Mouse (Mus musculus) stomach, embryonic 16.5 days (tissue): ENCODE results near the gene Npy4r. TPM values are rescaled to one million over a fixed set of nuclear protein-coding genes. Genes with fewer than 3 reads are reported as not detected.

Source experiments
- ATAC-seq: fragments of 200-750 bp; cut with Nextera tagmentation; 2 replicates; pipeline ENCODE4 v1.8.0; 2017; ENCODE audit warnings: moderate number of reproducible peaks, moderate TSS enrichment; ENCODE audit not compliant: insufficient read depth, low FRiP score
- H3K27ac ChIP-seq: fragments of 300-500 bp; sonication (generic); 2 replicates; pipeline ENCODE4 v1.5.1; 2014; ENCODE audit warnings: low read length
- H3K27me3 ChIP-seq: fragments of 300-500 bp; sonication (generic); 2 replicates; pipeline ENCODE4 v1.6.1; 2014; ENCODE audit warnings: low read length, control low read depth, mixed read lengths; ENCODE audit not compliant: control insufficient read depth, insufficient read depth
- H3K36me3 ChIP-seq: fragments of 300-500 bp; sonication (generic); 2 replicates; pipeline ENCODE4 v1.6.1; 2014; ENCODE audit warnings: low read length; ENCODE audit not compliant: control insufficient read depth, insufficient read depth
- H3K4me1 ChIP-seq: fragments of 300-500 bp; sonication (generic); 2 replicates; pipeline ENCODE4 v1.6.1; 2014; ENCODE audit warnings: low read length, control low read depth, mixed read lengths; ENCODE audit not compliant: control insufficient read depth, insufficient read depth
- H3K4me2 ChIP-seq: fragments of 300-500 bp; sonication (generic); 2 replicates; pipeline ENCODE4 v1.6.1; 2014; ENCODE audit warnings: low read depth, low read length, mixed read lengths
- H3K4me3 ChIP-seq: fragments of 300-500 bp; sonication (generic); replicated peaks from 2 replicates; pipeline ENCODE4 v1.5.1; 2014; ENCODE audit warnings: mild to moderate bottlenecking, low read length
- H3K9ac ChIP-seq: fragments of 300-500 bp; sonication (generic); 2 replicates; pipeline ENCODE4 v1.6.1; 2014; ENCODE audit warnings: low read length
- H3K9me3 ChIP-seq: fragments of 300-500 bp; sonication (generic); replicated peaks from 2 replicates; pipeline ENCODE4 v1.6.1; 2016; ENCODE audit warnings: low read length, control low read depth; ENCODE audit not compliant: control insufficient read depth
- WGBS: fragments of 180-500 bp; shearing (Covaris S2); extraction: QIAGEN DNeasy Blood & Tissue Kit; methylation state at CpG from one replicate; pipeline ENCODE4 v1.1.7; 2014; 5-methylcytosine and 5-hydroxymethylcytosine counted together
- polyA plus RNA-seq: library from polyadenylated mRNA; unstranded; fragments of >200 nt; fragmentation: Nextera tagmentation; extraction: Ambion mirVana; gene quantifications from 2 replicates; pipeline ENCODE4 v1.2.1, GENCODE M21; 2015

Npy4r gene
- polyA plus RNA-seq, 1 experiment from 2014 or later: 0.46 TPM

DNA sequence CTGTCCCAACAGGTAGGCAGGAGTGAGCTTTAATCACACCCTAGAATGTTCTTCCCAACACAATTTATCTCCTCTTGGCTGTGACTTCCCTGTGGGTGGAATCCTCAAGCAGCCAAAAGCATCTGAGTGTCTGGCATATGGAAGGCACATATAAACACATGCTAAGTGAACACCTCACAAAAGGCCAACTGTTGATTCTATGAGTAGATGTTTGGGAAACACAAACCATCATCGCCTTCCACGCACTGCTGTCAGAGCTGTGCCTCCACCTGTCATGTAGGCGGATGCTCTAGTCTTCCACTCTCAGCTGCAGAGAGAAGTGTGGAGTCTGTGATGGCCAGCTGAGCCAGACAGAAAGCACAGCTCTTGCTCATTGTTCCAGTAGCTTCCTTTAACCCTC, 27.1 kb upstream of the Npy4r start:
- Histone ChIP-seq H3K27me3 (no peaks in the 10 kb centered on the region), H3K9me3 (peaks cover 5% of the 10 kb centered on the region; the same call in 1 of the 2 replicates), H3K36me3 (no peaks in the 10 kb centered on the region), H3K9ac (no peak overlapping the region), H3K27ac (no peak overlapping the region), H3K4me1 (no peaks in the 10 kb centered on the region), H3K4me3 (no peak overlapping the region), H3K4me2 (no peak overlapping the region)
- ATAC-seq: no peak
- WGBS: 72% methylated on average over 3 of the region's 3 CpGs

GRCm38 (mm10) chr14:34171107-34171506, 18.8 kb upstream of the Npy4r start:
- H3K36me3 ChIP-seq: no peaks in the 10 kb centered on the region
- H3K27ac ChIP-seq: no peak overlapping the region
- WGBS: 82% methylated on average over 3 of the region's 3 CpGs
- H3K9me3 ChIP-seq: no peaks in the 10 kb centered on the region
- no peak overlapping the region for H3K4me3 ChIP-seq
- H3K4me2 ChIP-seq: no peak overlapping the region
- H3K9ac ChIP-seq: no peak overlapping the region
- no peak for ATAC-seq
- no peaks in the 10 kb centered on the region for H3K4me1 ChIP-seq
- H3K27me3 ChIP-seq: no peaks in the 10 kb centered on the region

GRCm38 (mm10) chr14:34155752-34156151, 3.5 kb upstream of the Npy4r start:
- H3K4me3 ChIP-seq: no peak overlapping the region
- H3K4me1 ChIP-seq: peaks cover 5% of the 10 kb centered on the region; the same call in 1 of the 2 replicates
- H3K4me2 ChIP-seq: no peak overlapping the region
- no peak overlapping the region for H3K27ac ChIP-seq
- no peaks in the 10 kb centered on the region for H3K27me3 ChIP-seq
- no peak overlapping the region for H3K9ac ChIP-seq
- WGBS: 75% methylated on average over 12 of the region's 12 CpGs
- no peak for ATAC-seq
- H3K9me3 ChIP-seq: no peaks in the 10 kb centered on the region
- H3K36me3 ChIP-seq: no peaks in the 10 kb centered on the region

DNA sequence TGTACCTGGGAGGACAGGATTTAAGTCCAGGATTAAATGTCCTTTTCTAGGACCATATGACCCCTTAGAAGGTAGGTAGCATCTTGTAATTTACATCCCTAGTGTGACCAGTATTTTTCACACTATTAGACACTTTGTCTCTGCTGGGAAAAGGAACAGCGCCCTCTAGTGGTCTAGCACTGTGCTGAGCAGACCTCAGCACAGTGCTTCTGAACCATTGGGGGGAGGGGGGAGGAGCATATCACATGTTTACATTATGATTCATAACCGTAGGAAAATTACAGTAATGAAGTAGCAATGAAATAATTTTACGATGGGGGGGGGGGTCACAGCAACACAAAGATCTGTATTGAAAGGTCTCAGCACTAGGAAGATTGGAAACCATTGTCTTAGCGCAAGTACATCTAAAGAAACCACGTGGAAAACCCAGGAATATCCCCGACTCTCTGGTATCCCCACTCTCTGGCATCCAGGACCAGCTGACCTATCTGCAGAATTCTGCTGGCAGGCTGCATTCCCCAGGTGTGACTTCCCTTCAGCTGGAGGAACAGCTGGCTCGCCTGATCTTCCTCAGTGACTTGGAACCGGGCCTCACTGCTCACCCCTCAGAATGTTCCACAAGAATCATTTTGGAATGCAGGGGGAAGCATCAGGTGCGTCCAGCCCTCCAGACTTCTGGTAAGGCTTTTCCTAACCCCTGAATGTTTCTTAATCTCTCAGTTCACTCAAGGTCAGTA, 2.5 kb upstream of the Npy4r start:
- no peak overlapping the region for H3K27ac ChIP-seq
- H3K9me3 ChIP-seq: no peaks in the 10 kb centered on the region
- no peaks in the 10 kb centered on the region for H3K27me3 ChIP-seq
- 48% methylated on average over 9 of the region's 9 CpGs for WGBS
- no peak overlapping the region for H3K4me3 ChIP-seq
- peak; percentile 56; the same call in 1 of the 2 replicates for ATAC-seq
- no peak overlapping the region for H3K4me2 ChIP-seq
- no peak overlapping the region for H3K9ac ChIP-seq
- peaks cover 5% of the 10 kb centered on the region; the same call in 1 of the 2 replicates for H3K4me1 ChIP-seq
- no peaks in the 10 kb centered on the region for H3K36me3 ChIP-seq

DNA sequence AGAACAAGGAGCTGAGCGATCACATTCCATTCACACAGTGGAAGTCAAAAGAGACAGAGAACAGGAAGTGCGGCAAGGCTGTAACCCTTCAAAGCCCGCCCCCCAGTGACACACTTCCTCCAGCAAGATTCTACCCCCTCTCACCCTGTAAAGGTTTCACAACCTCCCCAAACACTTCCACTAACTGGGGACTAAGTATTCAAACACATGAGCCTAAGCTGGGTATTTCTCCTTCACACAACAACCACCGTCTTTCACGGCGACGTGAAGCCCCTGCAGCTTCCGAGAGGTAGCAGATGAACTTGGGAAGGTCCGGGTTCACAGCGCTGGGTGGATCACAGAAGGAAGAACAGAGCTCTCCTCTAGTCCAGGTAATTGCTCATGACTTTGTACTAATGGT, 9.4 kb downstream of the Npy4r start:
- 92% methylated on average over 10 of the region's 10 CpGs for WGBS
- no peaks in the 10 kb centered on the region for H3K27me3 ChIP-seq
- H3K27ac ChIP-seq: no peak overlapping the region
- H3K4me3 ChIP-seq: no peak overlapping the region
- peaks cover 3% of the 10 kb centered on the region; the same call in 1 of the 2 replicates for H3K4me1 ChIP-seq
- no peaks in the 10 kb centered on the region for H3K9me3 ChIP-seq
- H3K36me3 ChIP-seq: no peaks in the 10 kb centered on the region
- H3K9ac ChIP-seq: no peak overlapping the region
- no peak for ATAC-seq
- H3K4me2 ChIP-seq: no peak overlapping the region

DNA sequence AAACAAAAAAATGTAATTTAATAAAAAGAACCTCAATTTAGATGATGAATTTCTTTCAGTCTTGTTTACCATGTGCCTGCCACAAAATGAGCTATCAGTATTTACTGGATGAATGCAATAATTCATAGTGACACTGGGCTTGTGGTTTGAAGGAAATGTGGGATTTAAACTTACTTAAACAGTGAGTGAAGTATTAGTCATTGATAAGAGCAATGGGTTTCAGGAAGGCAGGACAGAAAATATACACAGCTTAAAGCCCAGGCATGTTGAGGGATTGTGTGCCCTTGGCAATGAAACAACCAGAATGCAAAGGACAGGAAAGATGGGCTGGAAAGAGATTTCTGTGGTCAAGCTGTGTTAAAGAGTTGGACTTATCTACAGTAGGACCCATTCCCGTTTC, 10.0 kb downstream of the Npy4r start:
- H3K4me3 ChIP-seq: no peak overlapping the region
- ATAC-seq: no peak

DNA sequence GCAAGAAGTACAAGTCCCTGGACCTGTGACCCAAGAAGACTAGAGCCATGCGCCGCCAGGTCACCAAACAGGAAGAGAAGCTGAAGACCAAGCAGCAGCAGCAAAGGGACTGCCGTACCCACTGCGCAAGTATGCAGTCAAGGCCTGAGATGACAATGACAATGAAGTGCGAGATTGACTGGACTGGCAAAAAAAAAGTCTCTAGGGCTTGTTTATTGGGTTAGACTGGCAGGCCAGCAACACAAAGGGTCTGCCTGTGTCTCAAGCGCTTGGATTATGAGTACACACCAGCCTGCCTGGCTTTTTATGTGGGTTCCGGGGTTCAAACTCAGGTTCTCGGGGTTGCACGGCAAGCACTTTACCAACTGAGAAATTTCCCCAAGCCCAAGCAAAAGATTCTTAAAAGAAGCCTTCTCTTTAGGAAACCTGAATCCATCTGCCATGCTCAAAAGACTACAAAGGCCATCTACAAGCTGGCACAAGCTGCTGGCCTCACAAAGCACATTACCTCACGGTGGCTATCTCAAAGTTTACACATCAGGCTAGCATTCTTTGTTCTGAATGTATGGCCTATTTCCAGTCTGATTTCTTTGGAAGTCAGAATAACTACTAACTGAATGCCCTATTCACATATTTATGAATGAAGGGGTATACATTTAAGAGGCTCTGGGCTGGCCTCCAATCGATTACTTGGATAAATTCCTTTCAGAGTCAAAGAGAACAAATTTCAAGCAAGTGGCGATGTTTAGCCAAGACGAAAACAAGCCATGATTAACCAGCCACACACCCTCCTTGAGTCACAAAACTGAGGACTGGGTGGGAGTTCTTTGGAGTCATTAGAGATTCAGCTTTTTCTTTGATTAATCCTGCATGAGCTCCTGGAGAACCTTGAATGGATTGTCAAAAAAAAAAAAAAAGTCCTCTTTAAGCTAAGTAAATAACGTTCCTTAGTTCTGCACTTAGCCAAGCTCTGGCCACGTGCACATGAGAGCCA, 12.3 kb downstream of the Npy4r start:
- peak; percentile 54; the same call in 1 of the 2 replicates for ATAC-seq
- 69% methylated on average over 15 of the region's 15 CpGs for WGBS
- Histone ChIP-seq H3K4me3 (no peak overlapping the region), H3K4me2 (no peak overlapping the region), H3K36me3 (no peaks in the 10 kb centered on the region), H3K4me1 (peaks cover 3% of the 10 kb centered on the region; the same call in 1 of the 2 replicates), H3K9ac (no peak overlapping the region), H3K27me3 (peaks cover 3% of the 10 kb centered on the region; the same call in 1 of the 2 replicates), H3K27ac (no peak overlapping the region), H3K9me3 (no peaks in the 10 kb centered on the region)

More for the DNA sequence above, 10.0 kb downstream of the Npy4r start:
- Histone ChIP-seq H3K36me3 (no peaks in the 10 kb centered on the region), H3K27ac (no peak overlapping the region), H3K4me1 (peaks cover 3% of the 10 kb centered on the region; the same call in 1 of the 2 replicates), H3K27me3 (no peaks in the 10 kb centered on the region), H3K4me2 (no peak overlapping the region), H3K9ac (no peak overlapping the region), H3K9me3 (no peaks in the 10 kb centered on the region)
- WGBS: 47% methylated on average over 1 of the region's 1 CpGs

GRCm38 (mm10) chr14:34135391-34135790, 16.9 kb downstream of the Npy4r start:
- Histone ChIP-seq H3K27ac (no peak overlapping the region), H3K4me1 (peaks cover 3% of the 10 kb centered on the region; the same call in 1 of the 2 replicates), H3K4me3 (no peak overlapping the region), H3K4me2 (no peak overlapping the region), H3K9me3 (no peaks in the 10 kb centered on the region), H3K36me3 (no peaks in the 10 kb centered on the region), H3K27me3 (peaks cover 3% of the 10 kb centered on the region; the same call in 1 of the 2 replicates), H3K9ac (no peak overlapping the region)
- ATAC-seq: no peak

GRCm38 (mm10) chr14:34131216-34131615, 21.1 kb downstream of the Npy4r start:
- no peaks in the 10 kb centered on the region for H3K9me3 ChIP-seq
- ATAC-seq: no peak
- H3K4me3 ChIP-seq: no peak overlapping the region
- no peak overlapping the region for H3K27ac ChIP-seq
- H3K36me3 ChIP-seq: no peaks in the 10 kb centered on the region
- H3K27me3 ChIP-seq: no peaks in the 10 kb centered on the region
- H3K4me2 ChIP-seq: no peak overlapping the region
- WGBS: 54% methylated on average over 6 of the region's 6 CpGs
- no peaks in the 10 kb centered on the region for H3K4me1 ChIP-seq
- no peak overlapping the region for H3K9ac ChIP-seq
